Mouse (Mus musculus): ENCODE data around the gene Sspo.
"Not testable (repeated sequence)": the region's sequence is repeated elsewhere in the genome, so short reads cannot be mapped to it uniquely, and the experiment has no call there.

Gene Sspo

GRCm38 (mm10) chr6:48489741-48490140, 41.7 kb downstream of the Sspo start:
- no peak for DNase-seq

DNA sequence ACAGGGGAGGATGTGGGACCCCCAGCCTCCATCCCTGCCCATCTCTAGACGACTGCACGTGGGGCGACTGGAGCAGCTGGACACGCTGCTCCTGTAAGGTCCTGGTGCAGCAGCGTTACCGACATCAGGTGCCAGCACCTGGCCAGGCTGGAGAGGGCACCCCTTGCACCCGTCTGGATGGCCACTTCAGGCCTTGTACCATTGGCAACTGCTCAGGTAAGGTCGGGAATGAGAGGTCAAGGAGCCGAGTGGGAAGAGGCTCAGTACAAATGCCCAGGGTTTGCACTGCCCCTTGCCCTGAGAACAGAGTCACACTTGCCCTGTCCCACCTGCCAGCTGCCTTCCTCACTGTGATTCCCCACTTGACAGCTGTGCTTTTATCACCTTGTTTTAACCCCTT, 43.3 kb downstream of the Sspo start:
- DNase-seq, result no peak

GRCm38 (mm10) chr6:48493136-48493730, 45.2 kb downstream of the Sspo start:
- DNase-seq, result no peak

DNA sequence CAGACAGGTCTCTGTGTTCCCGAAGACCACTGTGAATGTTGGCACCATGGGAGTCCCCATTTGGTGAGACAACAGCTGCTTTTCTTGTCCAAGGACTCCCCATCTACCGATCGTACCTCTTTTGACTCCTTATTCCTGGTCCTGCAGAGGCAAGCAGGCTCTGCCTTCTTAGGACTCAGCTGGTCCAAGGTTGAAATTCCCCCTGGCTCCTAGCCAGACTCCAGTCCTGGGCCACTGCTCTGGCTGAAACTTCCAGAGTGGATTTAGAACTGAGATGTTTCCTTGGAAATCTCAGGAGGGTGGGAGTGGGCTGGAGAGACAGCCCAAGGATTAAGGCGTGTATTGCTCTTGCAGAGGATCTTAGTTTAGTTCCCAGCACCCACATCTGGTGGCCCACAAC, 49.5 kb downstream of the Sspo start:
- DNase-seq, result no peak

- DNase-seq, result no peak
Observed at GRCm38 (mm10) chr6:48503847-48504240, 55.8 kb downstream of the Sspo start.

DNA sequence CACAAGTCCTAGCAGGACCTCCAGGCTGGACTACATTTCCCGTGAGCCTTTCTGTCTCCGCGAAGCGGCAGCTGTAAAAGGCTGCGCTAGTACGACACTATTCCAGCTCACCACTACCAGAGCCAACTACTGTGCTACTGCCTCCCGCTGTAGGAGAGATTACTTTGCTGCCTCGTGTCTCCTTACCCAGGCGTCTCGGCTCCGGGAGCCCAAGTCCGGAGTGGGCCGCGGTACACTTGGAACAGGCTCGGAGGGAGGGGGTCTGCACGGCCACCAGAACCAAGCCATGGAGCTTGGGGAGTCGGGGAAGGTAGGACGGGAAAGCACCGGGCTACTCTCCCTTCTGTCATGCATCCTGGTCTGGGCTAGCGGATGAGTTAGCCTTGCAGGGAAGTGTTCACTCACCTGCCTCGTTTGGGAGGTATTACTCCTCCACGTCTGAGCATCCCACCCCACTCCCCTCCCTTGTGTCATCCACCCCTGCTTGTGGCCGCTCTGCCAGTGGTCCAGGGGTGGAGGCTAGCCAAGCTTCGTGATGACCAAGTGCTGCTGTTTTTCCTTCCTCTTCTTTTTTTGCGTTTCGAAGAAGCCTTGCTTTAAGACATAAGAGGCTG, 56.3 kb downstream of the Sspo start:
- peak; percentile 56 for DNase-seq

GRCm38 (mm10) chr6:48508087-48508486, 60.1 kb downstream of the Sspo start:
- DNase-seq, result no peak

DNA sequence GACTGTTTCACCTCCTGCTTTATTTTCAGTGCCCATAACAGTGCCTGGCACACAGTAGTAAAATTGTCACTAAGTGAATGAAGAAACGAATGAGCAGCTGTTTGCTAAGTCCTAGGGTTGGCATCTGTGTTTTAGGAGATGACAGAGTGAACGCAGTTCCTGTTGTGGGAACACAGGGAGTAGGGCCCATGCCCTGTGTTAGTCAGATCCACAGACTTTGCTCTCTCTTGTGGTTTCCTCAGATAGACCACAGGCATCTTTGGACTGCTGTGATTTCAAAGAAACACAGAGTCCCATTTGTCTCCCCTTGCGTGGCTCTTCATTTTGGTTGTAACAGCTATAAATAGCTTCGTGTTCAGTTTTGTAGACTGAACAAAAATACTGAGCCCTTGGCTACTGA, 62.4 kb downstream of the Sspo start:
- no peak for DNase-seq

DNA sequence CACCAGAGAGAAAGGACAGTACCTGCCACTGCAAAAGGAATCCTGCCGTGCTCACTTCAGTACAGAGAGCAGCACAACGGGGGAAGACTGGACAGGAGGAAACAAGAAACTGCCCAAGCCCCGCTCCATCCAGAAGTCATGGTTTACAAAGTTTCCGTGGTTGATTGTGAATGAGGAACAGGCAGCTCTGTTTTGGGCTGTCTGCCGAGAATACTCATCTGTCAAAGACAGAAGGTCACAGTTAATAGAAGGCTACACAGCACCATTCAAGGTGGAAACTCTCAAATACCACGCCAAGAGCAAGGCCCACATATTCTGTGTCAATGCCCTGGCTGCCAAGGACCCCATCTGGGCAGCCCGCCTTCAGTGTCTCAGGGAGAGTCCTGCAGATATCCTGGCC, 63.8 kb downstream of the Sspo start:
- no peak for DNase-seq

DNA sequence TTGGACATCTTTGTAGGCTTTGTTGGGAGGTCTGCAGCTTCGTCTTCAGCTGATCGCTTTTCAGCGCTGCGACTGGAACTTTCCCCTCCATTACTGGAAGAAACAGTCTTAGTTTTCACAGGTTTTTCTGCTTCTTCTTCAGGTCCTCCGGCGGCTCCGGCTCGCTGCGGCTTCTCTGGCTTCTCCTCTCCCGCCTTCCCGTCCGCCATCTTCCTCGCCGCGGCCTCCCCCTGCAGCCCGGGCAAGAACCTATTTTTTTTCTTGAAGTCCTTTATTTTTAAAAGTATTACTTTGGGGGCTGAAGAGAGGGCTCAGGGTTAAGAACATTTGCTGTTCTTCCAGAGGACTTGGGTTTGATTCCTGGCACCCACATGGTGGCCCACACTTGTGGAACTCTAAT, 76.9 kb downstream of the Sspo start:
- not testable (repeated sequence) for DNase-seq

DNA sequence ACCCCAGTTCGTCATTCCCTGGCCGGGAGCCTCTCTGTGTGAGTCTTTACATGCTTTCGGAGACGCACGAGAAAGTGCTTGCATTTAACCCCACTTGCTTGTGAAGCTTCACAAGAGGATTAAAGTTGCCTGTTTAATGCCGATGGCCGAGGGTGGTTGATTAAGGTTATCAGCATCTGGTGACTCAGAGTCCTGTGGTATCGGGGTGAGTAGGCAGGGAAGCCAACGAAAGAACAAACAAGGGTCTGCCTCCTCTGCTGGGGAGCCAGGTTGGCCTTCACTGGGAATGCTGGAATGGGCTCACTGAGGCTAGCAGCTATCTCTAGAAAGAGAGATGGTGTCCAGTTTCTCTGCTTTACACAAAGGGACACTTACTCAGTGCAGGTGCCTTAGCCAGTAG, 79.9 kb downstream of the Sspo start:
- no peak for DNase-seq

GRCm38 (mm10) chr6:48529261-48529660, 81.2 kb downstream of the Sspo start:
- peak; percentile 16 for DNase-seq

GRCm38 (mm10) chr6:48529871-48530440, 81.9 kb downstream of the Sspo start:
- no peak for DNase-seq

GRCm38 (mm10) chr6:48530862-48531261, 82.8 kb downstream of the Sspo start:
- DNase-seq, result no peak

DNA sequence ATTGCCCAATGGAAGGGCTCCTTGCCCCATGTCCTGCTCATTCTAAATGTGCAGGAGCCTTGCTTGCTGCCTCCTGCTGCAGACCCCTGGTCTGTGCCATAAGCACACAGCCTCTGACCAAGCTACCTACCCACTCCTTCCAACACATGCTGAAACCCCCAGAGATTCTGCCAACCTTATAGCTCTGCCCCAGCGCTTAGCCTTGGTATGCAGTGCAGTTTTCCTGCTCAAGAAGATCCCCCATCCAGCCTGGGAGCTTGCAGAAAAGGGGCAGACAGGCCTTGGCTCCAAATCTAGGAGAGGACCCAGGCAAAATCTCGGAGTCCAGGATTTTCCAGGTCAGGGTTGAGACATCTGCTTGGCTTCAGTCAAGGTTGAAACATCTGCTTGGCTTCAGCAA, 85.4 kb downstream of the Sspo start:
- no peak for DNase-seq

DNA sequence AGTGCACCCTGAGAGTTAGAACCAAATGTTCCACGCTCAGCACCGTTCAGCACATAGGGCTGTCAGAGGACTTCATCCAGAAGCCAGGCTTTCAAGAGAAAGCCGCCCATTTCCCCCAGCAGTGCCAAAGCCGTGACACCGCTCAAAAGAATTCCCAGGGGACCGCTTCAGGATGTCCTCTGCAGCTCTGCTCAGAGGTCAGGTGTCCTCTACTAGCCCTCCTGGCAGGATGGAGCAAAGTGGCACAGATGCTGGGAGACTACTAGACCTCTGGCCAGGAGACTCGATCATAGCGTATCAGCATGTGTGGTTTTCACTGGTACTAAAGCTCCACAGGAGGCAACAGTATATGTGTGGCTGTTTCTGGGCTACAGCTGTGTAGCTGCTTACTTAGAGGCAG, 86.9 kb downstream of the Sspo start:
- no peak for DNase-seq

DNA sequence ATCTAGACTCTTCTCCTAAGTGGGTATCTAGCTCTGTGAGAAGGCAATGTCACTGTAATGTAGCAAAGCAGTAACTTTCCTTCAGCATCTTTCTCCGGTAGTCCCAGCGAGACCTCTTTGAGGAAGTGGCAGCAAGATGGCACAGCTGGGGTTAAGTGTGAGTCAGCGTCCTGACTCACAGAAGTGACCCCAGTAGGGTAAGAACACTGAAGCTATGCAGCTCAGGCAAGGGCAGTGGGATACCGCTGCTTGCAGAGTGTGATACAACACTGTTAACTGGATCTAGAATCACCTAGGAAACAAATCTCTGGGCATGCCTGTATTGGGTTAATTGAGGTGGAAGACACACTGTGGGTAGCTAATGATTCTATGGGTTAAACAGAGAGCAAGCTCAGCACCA, 88.1 kb downstream of the Sspo start:
- DNase-seq, result no peak

DNA sequence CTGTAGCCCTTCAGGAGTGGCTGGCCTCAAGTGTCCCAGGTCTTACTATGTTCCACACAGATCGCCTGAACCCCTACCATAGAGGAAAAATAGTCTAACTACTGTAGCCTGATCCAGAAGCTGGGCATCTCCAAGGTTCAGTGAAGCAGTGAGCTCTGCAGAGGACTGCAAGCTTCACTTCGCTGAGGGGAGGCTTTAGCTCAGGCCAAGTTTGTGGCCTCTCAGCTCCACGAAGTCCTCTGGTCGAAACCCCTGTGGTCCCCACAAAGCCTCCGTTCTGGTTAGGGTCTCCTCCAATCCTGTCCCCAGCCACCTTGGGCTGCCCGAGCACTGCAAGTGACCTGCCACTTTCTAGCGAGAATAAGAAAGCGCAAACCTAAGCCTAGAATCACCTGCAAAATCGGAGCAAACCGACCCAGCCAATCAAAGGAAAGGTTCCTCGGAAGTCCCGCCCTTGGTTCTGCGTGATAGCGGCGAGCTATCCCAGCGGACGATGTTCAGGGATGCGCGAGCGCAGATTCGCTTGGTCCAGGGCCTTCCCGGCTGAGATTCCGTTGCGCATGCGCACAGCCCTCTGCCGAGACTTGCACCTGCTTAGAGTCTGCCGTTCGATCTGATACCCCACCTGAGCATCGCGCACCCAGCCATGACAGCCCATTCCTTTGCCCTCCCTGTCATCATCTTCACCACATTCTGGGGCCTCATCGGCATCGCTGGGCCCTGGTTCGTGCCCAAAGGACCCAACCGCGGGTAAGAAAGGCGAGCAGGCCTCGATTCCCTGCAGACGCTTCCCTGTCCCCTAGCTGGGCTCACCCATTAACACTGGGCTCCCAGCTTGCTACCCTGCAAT, 89.3 kb downstream of the Sspo start, which contains the start of gene Atp6v0e2:
Gene Atp6v0e2 (plus strand): TSS at position 511 of the 850 bp plus-strand sequence.
- peak; percentile 39 for DNase-seq

DNA sequence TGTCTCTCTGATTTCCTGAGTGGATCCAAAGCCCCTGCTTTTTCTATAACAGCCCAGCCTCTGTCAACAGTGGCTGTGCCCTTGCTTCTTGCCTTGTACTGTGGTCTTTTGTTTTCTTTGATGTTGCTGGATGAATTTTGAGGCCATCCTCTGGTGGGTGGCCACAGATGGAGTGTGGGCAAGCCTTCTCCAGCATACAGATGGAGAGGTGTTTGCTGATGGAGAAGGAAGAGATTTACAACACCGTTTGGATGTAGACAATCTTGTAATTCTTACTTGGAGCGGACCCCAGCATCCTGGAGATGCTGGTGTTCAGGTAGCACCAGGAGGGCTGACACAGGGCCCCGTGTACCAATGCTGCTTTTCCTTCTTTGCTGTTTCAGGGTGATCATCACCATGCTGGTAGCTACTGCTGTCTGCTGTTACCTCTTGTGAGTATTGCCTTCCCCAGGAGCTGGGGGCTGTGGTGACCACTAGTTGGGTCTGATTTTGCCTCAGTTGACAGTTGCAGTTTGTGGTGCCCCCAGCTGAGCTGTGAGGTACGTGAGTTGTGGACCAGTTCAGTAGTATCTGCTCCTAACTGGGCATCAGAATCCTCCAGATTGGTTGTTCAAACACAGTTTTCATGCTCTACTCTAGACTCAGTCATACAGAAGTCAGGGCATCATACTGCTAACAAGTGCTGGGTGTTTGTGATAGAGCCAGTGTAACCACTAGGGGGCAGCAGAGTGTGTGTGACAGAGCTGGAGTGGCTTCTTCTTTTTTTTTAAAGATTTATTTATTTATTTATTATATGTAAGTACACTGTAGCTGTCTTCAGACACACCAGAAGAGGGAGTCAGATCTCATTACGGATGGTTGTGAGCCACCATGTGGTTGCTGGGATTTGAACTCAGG, 91.1 kb downstream of the Sspo start:
- DNase-seq, result peak; percentile 77

- DNase-seq, result no peak
Observed at GRCm38 (mm10) chr6:48539860-48540259, 91.8 kb downstream of the Sspo start.

DNA sequence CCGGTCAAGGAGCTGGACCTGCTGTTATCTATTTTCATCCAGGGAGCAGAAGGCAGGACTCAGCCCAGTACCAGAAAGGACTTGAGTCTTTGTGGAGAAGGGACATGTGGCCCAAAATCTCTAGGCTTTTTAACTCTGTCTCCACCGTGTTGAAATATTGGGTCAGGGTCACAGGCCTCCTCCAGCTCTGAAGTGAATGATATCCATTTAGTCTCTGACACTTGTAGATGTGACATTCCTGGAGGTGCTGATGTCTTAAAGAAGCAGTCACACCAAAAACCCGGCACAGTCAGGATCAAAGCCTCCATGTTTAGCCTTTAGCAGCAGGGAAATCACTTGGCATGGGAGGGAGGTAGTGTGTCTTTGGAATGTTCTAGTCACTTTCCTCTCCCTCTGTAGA, 92.7 kb downstream of the Sspo start:
- DNase-seq, result no peak

GRCm38 (mm10) chr6:48541560-48542450, 93.8 kb downstream of the Sspo start:
- no peak for DNase-seq
